Mouse (Mus musculus) erythroblast, embryonic 14.5 days (primary cell): ENCODE results near the gene Gfod1.

Experiments used
- GATA1 ChIP-seq: IDR thresholded peaks from 2 replicates; pipeline ENCODE4 v1.6.1; 2012; ENCODE audit warnings: low read length, inconsistent platforms, mixed read lengths
- TAL1 ChIP-seq: IDR thresholded peaks from 3 replicates; pipeline ENCODE4 v1.6.1; 2012; ENCODE audit warnings: low read length, inconsistent platforms, mixed read lengths

DNA sequence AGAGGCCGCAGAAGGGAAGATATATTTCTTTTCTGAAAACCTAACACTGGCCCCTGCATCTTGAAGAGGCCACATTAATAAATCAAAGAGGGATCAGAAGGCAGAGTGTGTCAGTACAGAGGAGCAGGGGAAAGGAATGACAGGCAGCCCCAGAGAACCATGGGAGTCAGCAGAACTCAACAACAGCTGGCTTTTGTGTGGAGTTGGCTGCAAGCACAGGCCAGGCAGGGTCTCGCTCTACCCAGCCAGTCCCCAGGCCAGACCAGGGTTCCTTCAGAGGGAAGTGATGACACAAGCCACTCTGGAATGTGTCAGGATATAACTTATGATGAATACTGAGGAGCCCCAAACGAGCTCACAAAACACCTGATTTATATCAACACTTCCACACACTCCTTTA, 144.5 kb downstream of the Gfod1 start:
- no peak for TF ChIP-seq GATA1
- no peak for TF ChIP-seq TAL1
